Mouse (Mus musculus): Measurements from ENCODE around the gene Ppp2r3d.

DNA sequence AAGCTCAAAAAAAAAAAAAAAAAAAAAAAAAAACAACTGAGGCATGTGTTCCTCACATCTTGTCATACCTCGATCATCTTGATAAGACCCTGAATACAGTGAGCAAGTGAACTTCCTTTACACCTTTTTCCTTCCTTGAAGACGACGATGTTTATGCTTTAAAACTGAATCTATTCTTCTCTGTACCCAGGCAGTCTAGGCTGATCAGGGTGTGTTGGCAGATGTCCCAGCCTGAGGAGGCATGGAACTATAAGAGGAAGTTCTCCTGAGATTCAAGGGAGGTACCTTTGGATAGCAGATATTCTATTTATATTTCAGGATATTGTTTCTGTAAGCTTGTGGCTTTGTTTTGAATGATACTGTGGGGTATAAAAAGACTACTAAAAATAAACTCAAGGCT, 1.4 kb upstream of the Ppp2r3d start:
- TF ChIP-seq POLR2A (IDR thresholded peaks at IDR 0.05; ENCODE audit: borderline replicate concordance, control insufficient read depth, low read depth, low read length) (no peak), CTCF (IDR thresholded peaks at IDR 0.05; ENCODE audit: control insufficient read depth, insufficient read depth, low read length) (no peak)

Data from bone marrow, adult 2 months (tissue).